Mouse (Mus musculus) mesoderm, embryonic 11.5 days (tissue): ENCODE data around the gene Slc5a3.

ENCODE experiments used
- DNase-seq: peaks from one replicate; pipeline ENCODE4 v3.0.0-alpha.2; 2012; ENCODE audit warnings: low read depth, low spot score

The Slc5a3 gene

DNA sequence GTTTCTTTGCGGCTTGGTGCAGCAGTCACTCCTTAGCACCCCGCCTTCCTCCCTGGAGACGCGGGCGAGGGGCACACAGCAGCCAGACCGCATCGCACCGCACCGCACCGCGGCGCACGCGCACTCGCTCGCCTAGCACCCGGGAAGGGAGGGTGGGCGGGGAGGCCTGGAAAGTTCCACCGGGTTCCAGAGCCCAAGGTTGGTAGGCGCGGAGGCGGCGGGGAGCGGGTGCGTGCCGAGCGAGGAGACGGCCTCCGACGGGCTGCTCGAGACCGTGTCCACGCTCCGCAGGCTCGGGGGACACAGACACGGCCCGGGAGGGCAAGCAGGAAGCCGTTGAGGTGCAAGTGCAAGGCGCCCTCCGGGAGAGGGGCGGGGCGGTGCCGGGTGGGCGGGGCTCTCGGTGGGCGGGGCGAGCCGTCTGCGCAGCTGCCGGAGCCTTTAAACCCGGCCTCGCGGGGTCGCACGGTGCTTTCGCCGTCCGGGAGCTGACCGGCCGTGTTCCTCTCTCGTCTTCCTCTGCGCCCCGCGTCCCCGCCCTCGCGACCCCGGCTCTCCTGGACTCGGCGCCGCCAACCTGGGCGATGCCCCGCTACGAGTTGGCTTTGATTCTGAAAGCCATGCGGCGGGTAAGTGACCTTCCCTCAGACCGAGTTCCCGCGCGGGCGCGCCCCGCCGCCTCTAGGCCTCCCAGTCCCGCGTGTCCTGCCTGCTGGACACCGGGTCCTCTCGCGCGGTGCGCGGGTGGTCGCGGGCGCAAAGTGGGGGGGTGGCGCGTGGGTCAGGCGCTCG lies at the start of gene Slc5a3, which contains the start of the genes Mrps6 and Gm49711:
Slc5a3 (plus strand) TSS at position 471 of the 792 bp plus-strand sequence.
Mrps6 (plus strand) TSS at position 419 of the 792 bp plus-strand sequence.
Gm49711 (plus strand) TSS at position 465 of the 792 bp plus-strand sequence.
- DNase-seq: peak; percentile 86

DNA sequence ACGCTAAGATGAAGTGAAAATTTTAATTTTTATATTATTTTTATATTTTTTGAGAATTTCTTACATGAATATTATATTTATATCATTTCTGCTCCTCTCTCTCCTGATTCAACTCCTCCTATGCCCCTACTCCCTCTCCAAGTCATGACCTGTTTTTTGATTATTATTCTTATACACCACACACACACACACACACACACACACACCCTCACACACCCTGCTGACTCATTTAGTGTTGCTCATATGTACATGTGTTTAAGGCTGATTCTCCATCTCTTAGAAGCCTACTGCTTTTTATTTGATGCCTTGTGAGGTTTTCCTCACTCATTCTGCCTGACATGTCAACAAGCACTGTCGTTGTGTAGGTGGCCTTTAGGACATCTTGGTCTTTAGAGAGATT lies 48.5 kb upstream of the Slc5a3 start:
- DNase-seq: no peak

DNA sequence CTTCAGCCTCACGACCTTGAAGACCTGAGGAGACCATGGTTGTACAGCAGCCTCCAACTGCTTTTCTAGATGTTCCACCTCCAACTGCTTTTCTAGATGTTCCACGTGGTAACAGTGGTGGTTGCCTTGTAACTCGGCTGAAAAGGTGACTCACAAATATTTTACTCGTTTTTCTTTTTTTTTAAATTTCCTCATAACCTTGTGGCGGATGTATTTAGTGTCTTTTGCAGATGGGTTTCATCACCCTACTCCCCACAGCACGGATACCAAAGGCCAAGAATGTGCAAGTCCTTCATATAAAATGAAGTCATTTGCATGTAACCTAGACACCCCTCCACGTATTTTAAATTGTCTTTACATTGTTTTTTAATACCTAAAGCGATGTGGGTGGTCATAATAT lies 41.3 kb upstream of the Slc5a3 start:
- no peak for DNase-seq

DNA sequence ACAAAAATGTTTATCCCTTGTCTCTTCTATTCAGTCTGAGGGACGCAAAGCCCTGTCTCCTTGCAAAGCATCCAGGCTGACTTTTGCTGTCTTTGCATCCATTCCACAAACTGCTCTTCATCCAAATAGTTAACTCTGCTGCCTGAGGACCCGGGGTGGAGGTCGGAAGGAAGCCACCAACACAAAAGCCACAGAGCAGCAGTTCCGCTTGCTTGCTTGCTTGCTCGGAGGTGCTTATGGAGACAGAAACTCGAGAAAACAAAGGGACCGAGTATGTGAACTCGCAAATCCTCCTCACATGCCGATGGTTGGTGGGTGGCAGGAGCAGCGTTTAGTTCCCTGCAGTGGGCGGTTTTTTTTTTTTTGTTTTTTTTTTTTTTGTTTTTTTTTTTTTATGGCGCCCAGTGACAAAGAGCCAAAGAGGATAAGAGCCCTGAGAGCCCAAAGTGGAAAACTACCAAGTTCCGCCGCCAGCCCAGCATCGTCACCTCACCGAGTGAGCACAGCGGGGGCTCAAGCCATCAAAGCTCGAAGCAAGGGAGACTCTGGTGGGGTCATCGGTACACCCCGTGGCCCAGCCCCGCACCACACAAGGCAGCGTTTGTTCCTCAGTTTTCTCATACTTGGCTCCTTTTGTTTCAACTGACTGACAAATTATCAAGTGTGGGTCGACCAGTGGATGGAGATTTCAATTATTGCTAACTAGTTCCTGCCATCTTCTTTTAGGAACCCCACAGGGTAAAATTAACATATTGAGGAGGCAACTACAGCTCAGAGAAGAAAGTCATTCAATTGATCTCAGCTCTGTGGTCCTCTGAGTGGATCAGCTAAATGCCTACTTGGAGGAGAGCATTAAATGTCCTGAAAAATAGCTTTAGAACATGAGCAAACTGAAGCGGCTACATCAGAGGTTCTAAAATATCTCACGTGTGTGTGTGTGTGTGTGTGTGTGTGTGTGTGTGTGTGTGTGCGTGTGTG lies 38.7 kb upstream of the Slc5a3 start:
- peak; percentile 64 for DNase-seq

GRCm38 (mm10) chr16:92021656-92022400 lies 36.3 kb upstream of the Slc5a3 start:
- DNase-seq: no peak

DNA sequence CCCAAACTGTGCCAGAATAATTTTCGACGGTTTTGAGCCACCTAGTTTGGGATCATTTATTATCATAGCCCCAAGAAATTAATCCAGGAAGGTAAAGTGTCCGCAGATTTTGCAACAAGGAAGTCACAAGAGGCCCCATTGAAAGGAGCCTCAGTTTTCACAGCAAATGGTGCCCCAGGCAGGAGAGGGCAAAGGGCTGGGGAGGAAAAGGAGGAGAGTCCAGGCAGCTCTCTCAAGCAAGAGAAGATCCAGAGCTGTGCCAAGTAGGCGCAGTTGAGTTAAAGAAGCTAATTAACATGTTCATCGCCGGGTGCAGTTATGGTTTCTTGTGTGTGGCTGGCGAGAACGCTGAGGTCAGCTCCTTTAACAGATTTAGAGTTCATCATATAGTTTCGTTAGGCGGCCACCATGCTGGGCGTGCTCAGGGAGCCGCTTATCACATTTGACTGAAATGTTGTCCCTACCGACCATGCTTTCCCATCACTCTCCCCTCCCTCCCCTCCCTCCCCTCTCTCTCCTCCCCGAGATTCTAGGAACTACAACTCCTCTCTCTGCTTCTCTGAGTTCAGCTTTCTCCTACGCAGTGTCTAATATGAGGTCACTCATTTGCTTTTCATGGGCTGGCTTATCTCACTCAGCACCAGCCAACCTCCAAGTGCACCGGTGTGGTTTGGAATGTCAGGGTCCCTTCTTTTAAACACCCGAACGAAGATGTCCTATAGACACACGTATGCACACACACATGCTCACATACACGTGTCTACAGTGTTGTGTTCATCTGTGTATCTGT lies 35.4 kb upstream of the Slc5a3 start:
- DNase-seq: no peak

- no peak for DNase-seq
These were observed 24.8 kb upstream of the Slc5a3 start for GRCm38 (mm10) chr16:92033286-92033685.

DNA sequence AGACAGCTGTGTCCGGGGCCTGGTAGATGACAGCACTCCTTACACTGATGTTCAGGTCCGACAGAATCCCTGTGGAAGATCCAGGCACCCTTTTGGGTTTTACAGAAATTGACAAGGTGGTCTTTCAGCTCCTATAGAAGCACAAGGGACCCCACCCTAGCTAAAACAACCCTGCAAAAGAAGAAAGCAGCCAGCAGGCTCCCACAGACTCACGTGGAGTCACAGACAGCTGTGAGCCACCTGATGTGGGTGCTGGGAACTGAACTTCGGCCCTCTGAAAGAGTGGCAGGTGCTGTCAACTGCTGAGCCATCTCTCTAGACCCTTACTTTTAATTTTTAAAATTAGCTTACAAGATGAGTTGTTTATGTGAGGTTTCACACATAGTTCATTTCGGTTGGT lies 23.4 kb upstream of the Slc5a3 start:
- no peak for DNase-seq

- DNase-seq: no peak
These were observed 21.4 kb upstream of the Slc5a3 start for GRCm38 (mm10) chr16:92036701-92037100.

DNA sequence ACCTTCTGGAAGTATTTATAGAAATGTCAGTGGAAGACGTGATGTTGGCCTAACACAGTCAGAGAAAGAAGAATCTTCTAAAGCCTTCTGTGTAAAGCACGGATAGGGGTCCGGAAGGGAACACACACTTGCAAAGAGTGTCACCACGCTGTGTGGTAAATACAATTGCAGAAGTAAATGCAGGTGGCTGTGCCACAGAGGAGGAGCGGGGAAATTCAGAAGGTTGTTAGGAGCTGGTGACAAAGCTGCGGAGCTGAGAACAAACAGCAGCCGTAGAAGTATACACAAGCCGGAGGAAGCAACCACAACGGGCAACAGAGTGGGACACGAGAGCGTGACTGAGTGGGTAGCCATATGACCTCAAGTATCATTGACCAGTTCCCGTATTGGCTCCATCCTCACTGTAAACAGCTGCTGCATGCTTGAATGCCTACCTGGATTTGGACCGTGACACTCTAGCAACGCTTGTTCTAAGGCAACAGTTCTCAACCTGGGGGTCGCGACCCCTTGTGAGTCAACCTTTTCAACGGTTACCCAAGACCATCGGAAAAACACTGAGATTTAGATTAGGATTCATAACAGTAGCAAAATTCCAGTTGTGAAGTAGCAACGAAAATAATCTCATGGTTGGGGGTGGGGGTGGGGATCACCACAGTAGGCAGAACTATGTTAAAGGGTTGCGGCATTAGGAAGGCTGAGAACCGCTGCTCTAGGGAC lies 20.1 kb upstream of the Slc5a3 start:
- no peak for DNase-seq

- no peak for DNase-seq
These were observed 18.7 kb upstream of the Slc5a3 start for GRCm38 (mm10) chr16:92039421-92039820.

- DNase-seq: no peak
These were observed 18.2 kb upstream of the Slc5a3 start for GRCm38 (mm10) chr16:92039966-92040365.

- DNase-seq: no peak
These were observed 6.3 kb upstream of the Slc5a3 start for GRCm38 (mm10) chr16:92051777-92052310.

GRCm38 (mm10) chr16:92052569-92052968 lies 5.6 kb upstream of the Slc5a3 start:
- DNase-seq: no peak

DNA sequence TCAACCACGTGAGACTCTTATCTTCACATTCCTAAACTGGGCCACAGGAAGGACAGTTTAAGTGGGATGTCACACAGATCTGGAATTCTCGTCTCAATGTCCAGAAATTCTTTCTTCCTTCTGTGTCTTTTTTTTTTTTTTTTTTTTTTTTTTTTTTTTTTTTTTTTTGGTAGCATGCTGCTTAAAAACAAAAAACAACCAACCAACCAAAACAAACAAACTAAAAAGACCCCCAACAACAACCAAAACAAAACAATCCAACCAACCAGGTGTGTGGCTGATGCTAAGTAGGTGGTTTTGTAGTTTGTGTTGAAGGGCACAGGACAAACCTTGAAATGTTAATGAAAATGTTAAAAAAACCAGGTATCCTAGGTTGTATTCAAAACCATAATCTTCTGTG lies 1.4 kb upstream of the Slc5a3 start:
- no peak for DNase-seq

DNA sequence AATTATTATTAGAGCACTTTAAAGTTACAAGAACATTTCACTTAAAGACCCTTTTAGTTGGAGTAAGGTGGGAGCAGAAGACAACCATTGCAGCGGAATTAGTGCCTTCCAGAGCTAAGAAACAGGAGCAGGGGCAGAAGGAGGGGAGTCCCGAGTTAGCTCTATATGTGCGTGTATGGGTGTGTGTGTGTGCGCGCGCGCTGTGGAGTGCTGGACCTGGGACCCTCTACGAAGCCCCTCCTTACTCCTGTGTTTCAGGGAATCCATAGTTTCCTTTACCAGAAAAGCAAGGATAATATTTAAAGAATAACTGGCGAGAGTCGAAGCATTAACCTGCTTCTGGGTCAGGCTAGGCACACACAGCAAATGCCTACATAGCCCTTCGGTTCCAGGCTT lies 668 bp upstream of the Slc5a3 start:
- no peak for DNase-seq

DNA sequence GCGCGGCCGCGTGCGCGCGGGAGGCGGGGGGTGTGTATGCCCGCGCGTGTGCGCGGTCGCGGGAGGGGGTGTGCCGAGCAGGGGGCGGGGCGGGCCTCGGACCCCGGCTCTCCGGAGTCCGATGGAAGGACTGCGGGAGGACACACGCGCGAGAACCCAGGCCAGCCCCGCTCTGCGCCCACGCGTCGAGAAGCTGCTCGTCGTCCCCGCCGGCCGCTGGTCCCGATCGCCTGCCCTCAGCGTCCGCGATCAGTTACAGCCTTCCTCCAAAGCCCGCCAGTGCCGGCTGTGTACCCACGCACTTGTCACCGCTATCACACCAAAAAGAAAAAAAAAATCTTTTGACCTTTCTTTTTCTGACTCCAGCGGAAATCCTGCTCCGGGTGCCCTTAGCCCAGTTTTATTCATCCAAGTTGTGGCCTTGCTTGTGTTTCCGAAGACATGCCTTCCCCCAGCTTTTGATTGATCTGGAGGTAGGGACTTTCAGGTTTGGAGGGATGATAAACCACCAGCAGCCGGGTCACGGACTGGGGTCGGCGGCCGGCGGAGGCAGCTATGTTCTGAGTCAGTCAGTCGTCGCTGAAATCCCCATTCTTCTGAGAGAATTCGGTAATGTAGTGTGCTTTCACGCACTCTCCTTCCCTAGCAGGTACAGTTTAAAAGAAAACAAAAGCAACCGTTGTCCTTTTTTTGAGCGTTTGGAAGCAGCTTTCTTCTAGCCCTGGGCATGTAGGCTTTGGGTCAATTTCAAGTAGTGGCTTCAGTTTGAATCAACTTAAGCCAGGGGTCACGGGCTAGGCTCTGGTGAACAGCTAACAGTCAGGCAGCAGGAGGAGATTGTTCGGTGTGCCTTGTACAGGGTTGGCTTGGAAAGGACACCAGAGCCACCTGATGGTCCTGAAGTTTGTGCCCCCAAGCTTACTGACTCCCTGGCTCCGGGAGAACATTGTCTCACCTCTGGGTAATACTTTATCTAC lies 810 bp downstream of the Slc5a3 start:
- DNase-seq: peak; percentile 10

- DNase-seq: no peak
These were observed 2.1 kb downstream of the Slc5a3 start for GRCm38 (mm10) chr16:92060213-92060612.

DNA sequence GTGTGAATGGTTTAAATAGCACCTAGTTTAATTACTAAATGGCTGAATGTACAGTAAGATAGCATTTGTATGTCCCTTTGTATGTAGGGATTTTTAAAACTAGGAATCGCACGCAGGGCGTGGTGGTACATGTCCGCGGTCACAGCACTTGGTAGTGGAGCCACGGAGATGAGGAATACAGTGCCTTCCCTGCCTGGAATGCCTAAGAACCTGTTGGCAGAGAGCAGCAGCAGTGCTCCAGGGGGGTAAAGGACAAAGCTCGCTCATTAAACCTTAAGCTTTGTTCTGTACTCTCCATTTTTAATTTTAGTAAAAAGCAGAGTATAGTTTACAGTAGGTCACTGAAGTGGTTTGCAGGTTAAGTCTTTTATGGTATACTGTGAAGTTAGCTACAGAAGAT lies 3.5 kb downstream of the Slc5a3 start:
- DNase-seq: no peak
